Mouse (Mus musculus): Measurements from ENCODE around the gene Zc3h12a. TPM values are rescaled to one million over a fixed set of nuclear protein-coding genes. Genes with fewer than 3 reads are reported as not detected.

The Zc3h12a gene
- polyA plus RNA-seq, 1 experiment from 2014 or later, result 0.62 TPM

GRCm38 (mm10) chr4:125105354-125105753 is 22.3 kb downstream of the Zc3h12a start:
- no peaks in the 10 kb centered on the region for H3K9me3 ChIP-seq
- peaks cover 6% of the 10 kb centered on the region; the same call in 1 of the 2 replicates for H3K4me1 ChIP-seq
- H3K9ac ChIP-seq, result 0 out of 2 replicates have a peak overlapping the region, but pooled peaks have one; percentile 37
- peaks cover 58% of the 10 kb centered on the region for H3K36me3 ChIP-seq
- H3K4me2 ChIP-seq, result no peak overlapping the region
- H3K27me3 ChIP-seq (replicated peaks), result no peaks in the 10 kb centered on the region
- 65% methylated on average over 9 of the region's 9 CpGs for whole genome bisulfite sequencing
- no peak for ATAC-seq (ENCODE audit: extremely low read depth, insufficient number of reproducible peaks, low FRiP score, low TSS enrichment)
- H3K27ac ChIP-seq (replicated peaks), result no peak overlapping the region; the same call in 1 of the 2 replicates
- H3K4me3 ChIP-seq, result no peak overlapping the region

GRCm38 (mm10) chr4:125101334-125101733 is 26.3 kb downstream of the Zc3h12a start:
- Histone ChIP-seq H3K9ac (no peak overlapping the region), H3K4me2 (no peak overlapping the region), H3K27me3 (replicated peaks) (no peaks in the 10 kb centered on the region), H3K9me3 (no peaks in the 10 kb centered on the region), H3K36me3 (peaks cover 38% of the 10 kb centered on the region), H3K27ac (replicated peaks) (no peak overlapping the region), H3K4me1 (peaks cover 6% of the 10 kb centered on the region; the same call in 1 of the 2 replicates), H3K4me3 (no peak overlapping the region)
- 66% methylated on average over 13 of the region's 13 CpGs for WGBS
- no peak for ATAC-seq (ENCODE audit: extremely low read depth, insufficient number of reproducible peaks, low FRiP score, low TSS enrichment)

- H3K9ac ChIP-seq, result no peak overlapping the region
- no peak overlapping the region for H3K4me3 ChIP-seq
- no peaks in the 10 kb centered on the region for H3K4me1 ChIP-seq
- WGBS, result 11% methylated on average over 8 of the region's 8 CpGs
- peaks cover 35% of the 10 kb centered on the region for H3K36me3 ChIP-seq
- H3K9me3 ChIP-seq, result no peaks in the 10 kb centered on the region
- no peaks in the 10 kb centered on the region for H3K27me3 ChIP-seq (replicated peaks)
- H3K4me2 ChIP-seq, result no peak overlapping the region
- no peak for ATAC-seq (ENCODE audit: extremely low read depth, insufficient number of reproducible peaks, low FRiP score, low TSS enrichment)
- H3K27ac ChIP-seq (replicated peaks), result no peak overlapping the region
Measured at GRCm38 (mm10) chr4:125099458-125099857, 28.2 kb downstream of the Zc3h12a start.

DNA sequence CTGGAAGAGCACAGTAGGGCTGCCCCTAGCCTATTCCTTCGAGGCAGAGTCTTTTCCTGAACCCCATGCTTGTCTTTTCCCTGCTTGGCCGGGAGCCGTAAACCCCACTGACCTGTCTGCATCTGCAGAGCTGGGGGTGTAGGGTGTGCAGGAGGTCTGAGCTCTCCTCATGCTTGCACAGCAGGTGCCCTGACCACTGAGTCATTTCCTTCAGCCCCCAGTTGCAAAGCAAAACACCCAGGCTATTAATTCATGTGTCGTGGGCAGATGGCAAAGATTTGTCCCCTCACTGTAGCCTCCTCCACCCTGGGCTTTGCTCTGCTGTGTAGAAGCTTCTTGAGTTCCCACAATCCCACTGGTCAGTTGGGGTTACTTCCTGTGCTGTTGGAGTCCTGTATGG is 30.2 kb downstream of the Zc3h12a start:
- 78% methylated on average over 4 of the region's 4 CpGs for WGBS
- no peak overlapping the region for H3K4me3 ChIP-seq
- ATAC-seq (ENCODE audit: extremely low read depth, insufficient number of reproducible peaks, low FRiP score, low TSS enrichment), result no peak

DNA sequence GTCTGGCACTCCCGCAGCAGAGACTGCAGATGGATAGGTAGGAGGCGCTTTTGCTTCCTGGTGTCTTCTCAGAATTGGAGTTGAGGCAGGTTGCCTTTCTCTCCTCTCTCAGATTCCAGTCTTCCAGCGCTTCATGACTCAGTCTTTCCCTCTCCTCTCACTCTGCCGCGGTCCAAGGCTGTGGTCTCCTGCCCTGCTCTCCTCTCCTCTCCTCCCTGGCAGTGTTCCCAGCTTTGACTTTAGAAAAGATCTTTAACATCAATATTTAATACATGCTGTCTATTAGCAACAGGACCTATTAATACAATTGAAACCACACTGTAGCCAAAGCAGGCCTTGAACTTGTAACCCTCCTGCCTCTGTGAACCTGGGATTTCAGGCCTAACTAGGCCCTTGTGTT is 31.6 kb downstream of the Zc3h12a start:
- no peak overlapping the region for H3K4me3 ChIP-seq
- ATAC-seq (ENCODE audit: extremely low read depth, insufficient number of reproducible peaks, low FRiP score, low TSS enrichment), result no peak
- H3K27ac ChIP-seq (replicated peaks), result no peak overlapping the region
- no peaks in the 10 kb centered on the region for H3K9me3 ChIP-seq
- H3K4me2 ChIP-seq, result no peak overlapping the region
- no peaks in the 10 kb centered on the region for H3K4me1 ChIP-seq
- H3K9ac ChIP-seq, result no peak overlapping the region
- H3K27me3 ChIP-seq (replicated peaks), result no peaks in the 10 kb centered on the region
- 88% methylated on average over 5 of the region's 5 CpGs for WGBS
- H3K36me3 ChIP-seq, result peaks cover 29% of the 10 kb centered on the region

More for the DNA sequence above, 30.2 kb downstream of the Zc3h12a start:
- Histone ChIP-seq H3K27ac (replicated peaks) (no peak overlapping the region), H3K4me2 (no peak overlapping the region), H3K9ac (no peak overlapping the region), H3K9me3 (no peaks in the 10 kb centered on the region), H3K36me3 (peaks cover 23% of the 10 kb centered on the region), H3K4me1 (no peaks in the 10 kb centered on the region), H3K27me3 (replicated peaks) (no peaks in the 10 kb centered on the region)

- ATAC-seq (ENCODE audit: extremely low read depth, insufficient number of reproducible peaks, low FRiP score, low TSS enrichment), result no peak
Measured at GRCm38 (mm10) chr4:125093031-125093430, 34.6 kb downstream of the Zc3h12a start.

GRCm38 (mm10) chr4:125085346-125085841 is 42.2 kb downstream of the Zc3h12a start:
- Histone ChIP-seq H3K36me3 (peaks cover 55% of the 10 kb centered on the region), H3K27ac (replicated peaks) (peak overlapping the region; percentile 98), H3K9ac (peak overlapping the region; percentile 93), H3K4me3 (peak overlapping the region; percentile 84), H3K4me2 (peak overlapping the region; percentile 92), H3K9me3 (no peaks in the 10 kb centered on the region), H3K27me3 (replicated peaks) (no peaks in the 10 kb centered on the region), H3K4me1 (peaks cover 19% of the 10 kb centered on the region)
- peak; percentile 83 for ATAC-seq (ENCODE audit: extremely low read depth, insufficient number of reproducible peaks, low FRiP score, low TSS enrichment)
- under 1% methylated on average over 45 of the region's 45 CpGs for WGBS

More at GRCm38 (mm10) chr4:125093031-125093430, 34.6 kb downstream of the Zc3h12a start:
- Histone ChIP-seq H3K9ac (no peak overlapping the region), H3K4me3 (no peak overlapping the region), H3K4me1 (no peaks in the 10 kb centered on the region), H3K9me3 (no peaks in the 10 kb centered on the region), H3K36me3 (peaks cover 60% of the 10 kb centered on the region), H3K27ac (replicated peaks) (no peak overlapping the region), H3K27me3 (replicated peaks) (no peaks in the 10 kb centered on the region), H3K4me2 (no peak overlapping the region)
- 90% methylated on average over 5 of the region's 5 CpGs for WGBS

GRCm38 (mm10) chr4:125084403-125085345 is 43.0 kb downstream of the Zc3h12a start, which contains the start of gene Meaf6:
Gene Meaf6, plus strand, starts transcription at chr4:125085134.
- Histone ChIP-seq H3K4me1 (peaks cover 19% of the 10 kb centered on the region), H3K9ac (peak within 1 kb of the TSS; percentile 93), H3K27ac (replicated peaks) (peak within 1 kb of the TSS; percentile 98), H3K4me2 (peak within 1 kb of the TSS; percentile 92), H3K9me3 (no peaks in the 10 kb centered on the region), H3K4me3 (peak within 1 kb of the TSS; percentile 84), H3K27me3 (replicated peaks) (no peaks in the 10 kb centered on the region), H3K36me3 (peaks cover 48% of the 10 kb centered on the region)
- 2% methylated on average over 63 of the region's 63 CpGs for WGBS
- peak; percentile 88 for ATAC-seq (ENCODE audit: extremely low read depth, insufficient number of reproducible peaks, low FRiP score, low TSS enrichment)

DNA sequence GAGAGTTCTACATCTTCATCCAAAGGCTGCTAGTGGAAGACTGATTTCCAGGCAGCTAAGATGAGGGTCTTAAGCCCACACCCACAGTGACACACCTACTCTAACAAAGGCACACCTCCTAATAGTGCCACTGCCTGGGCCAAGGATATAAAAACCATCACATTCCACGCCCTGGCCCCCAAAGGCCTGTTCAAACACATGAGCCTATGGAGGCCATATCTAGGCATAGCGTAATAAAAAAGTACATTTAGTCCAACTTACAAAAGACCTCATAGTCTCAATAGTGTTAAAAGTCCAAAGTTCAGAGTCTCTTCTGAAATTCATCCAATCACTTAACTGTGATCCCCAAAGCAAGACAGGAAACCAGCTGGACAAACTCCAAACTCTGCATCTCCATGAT is 48.9 kb downstream of the Zc3h12a start:
- Histone ChIP-seq H3K4me3 (no peak overlapping the region), H3K4me2 (no peak overlapping the region), H3K27ac (replicated peaks) (no peak overlapping the region), H3K9ac (no peak overlapping the region), H3K9me3 (no peaks in the 10 kb centered on the region), H3K4me1 (peaks cover 1% of the 10 kb centered on the region; the same call in 1 of the 2 replicates), H3K36me3 (peaks cover 52% of the 10 kb centered on the region), H3K27me3 (replicated peaks) (no peaks in the 10 kb centered on the region)
- no peak for ATAC-seq (ENCODE audit: extremely low read depth, insufficient number of reproducible peaks, low FRiP score, low TSS enrichment)
- 76% methylated on average over 2 of the region's 2 CpGs for WGBS

DNA sequence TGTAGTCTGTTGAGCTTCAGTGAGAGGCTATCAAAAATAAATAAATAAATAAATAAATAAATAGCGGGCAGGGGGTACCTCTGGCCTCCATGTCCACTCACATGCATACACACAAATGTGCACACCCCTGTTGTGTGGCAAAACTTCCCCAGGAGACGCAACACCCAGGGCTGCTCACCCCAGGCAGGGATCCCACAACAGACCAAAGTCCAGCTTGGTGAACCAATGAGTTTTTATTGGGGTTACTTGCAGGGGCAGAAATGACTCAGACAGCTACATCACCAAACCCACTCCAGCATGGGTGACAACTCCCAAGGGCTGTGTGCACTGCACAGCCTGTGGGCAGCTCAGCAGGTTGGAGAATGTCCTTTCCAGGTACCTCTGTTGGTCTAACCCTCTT is 49.9 kb downstream of the Zc3h12a start:
- Histone ChIP-seq H3K4me1 (no peaks in the 10 kb centered on the region), H3K27ac (replicated peaks) (no peak overlapping the region), H3K4me3 (no peak overlapping the region), H3K27me3 (replicated peaks) (no peaks in the 10 kb centered on the region), H3K36me3 (peaks cover 62% of the 10 kb centered on the region), H3K4me2 (no peak overlapping the region), H3K9ac (no peak overlapping the region), H3K9me3 (no peaks in the 10 kb centered on the region)
- no peak for ATAC-seq (ENCODE audit: extremely low read depth, insufficient number of reproducible peaks, low FRiP score, low TSS enrichment)
- WGBS, result 81% methylated on average over 2 of the region's 2 CpGs
